13 mouse cellular contexts compared by ENCODE assay signal in genomic region chr3:32347881-32348280, GRCm38 (mm10). TPM values are rescaled to one million over a fixed set of nuclear protein-coding genes. Genes with fewer than 3 reads are reported as not detected.
DNase-seq lines count a peak whose midpoint lies in the region; TF ChIP-seq lines count a peak whose summit lies in the region.
"Had no signal": no experiment of that assay in that cellular context is flagged by ENCODE, and none has a peak within 500 bp of the region (broad histone marks: within the 10 kb centered on the region; RNA-seq: fewer than 3 reads in every experiment).

No protein-coding gene starts in this region.

- no peak overlapping the region for H3K4me3 ChIP-seq in lung, adult 2 months (replicated peaks; ENCODE audit: extremely low read depth, low read depth, low read length)
- H3K4me3 ChIP-seq: embryonic facial prominence, embryonic 12.5 days; heart, embryonic 15.5 days; intestine, embryonic 15.5 days; neural tube, embryonic 12.5 days had no signal

- no peaks in the 10 kb centered on the region for H3K4me1 ChIP-seq in lung, adult 2 months (ENCODE audit: control insufficient read depth, insufficient read depth, low read length)
- H3K4me1 ChIP-seq: embryonic facial prominence, embryonic 12.5 days; heart, embryonic 15.5 days; intestine, embryonic 15.5 days; neural tube, embryonic 12.5 days had no signal

- WGBS in lung, adult 2 months, result 71% methylated on average over 6 of the region's 6 CpGs

- no peak for TF ChIP-seq POLR2A in lung, adult 2 months (IDR thresholded peaks at IDR 0.05; ENCODE audit: borderline replicate concordance, extremely low read depth, low read depth, low read length)

- TF ChIP-seq CTCF in lung, adult 2 months (IDR thresholded peaks at IDR 0.05; ENCODE audit: insufficient read depth, low read length), result no peak

- peak; percentile 58 for DNase-seq in lung, postnatal 10 days
- no peak for DNase-seq in lung, adult 2 months
- DNase-seq in frontal cortex, postnatal 10 days (ENCODE audit: low spot score in 2 of 2), result peak; percentile 39 to 57
- peak; percentile 71 to 76 for DNase-seq in layer of hippocampus, postnatal 36 days
- peak; percentile 67 for DNase-seq in right cerebral cortex, postnatal 14 days
- no peak for DNase-seq in urinary bladder, adult 2 months (ENCODE audit: low spot score)
- DNase-seq in gastrocnemius, postnatal 25 days, result no peak
- DNase-seq in gastrocnemius, postnatal 4 days (ENCODE audit: low spot score in 2 of 2), result no peak
- DNase-seq: lung, postnatal 36 days had no signal

RNA-seq across cellular contexts. Expression of gene Zmat3, which starts 17.9 kb away (rescaled TPM):
- 7.3 and 10.8 TPM in 2 replicates for polyA plus RNA-seq in lung, adult 2 months (2012; rRNA removed)
- 10 to 100 TPM; 67.9 to 69.7 TPM for total RNA-seq in layer of hippocampus, postnatal 36 days (2021)
- 11.3 and 14.3 TPM in 2 replicates for polyA plus RNA-seq in urinary bladder, adult 2 months (2012; rRNA removed)
- 10 to 100 TPM in 1 of 2 experiments, 1 to 10 TPM in 1; 8.0 to 11.5 TPM for total RNA-seq in gastrocnemius, postnatal 25 days (2021)
- 10 to 100 TPM; 12.7 to 15.5 TPM for total RNA-seq in gastrocnemius, postnatal 4 days (2021)

RNA-seq across cellular contexts. Expression of gene Pik3ca, which starts 49.6 kb away (rescaled TPM):
- 6.7 and 11.4 TPM in 2 replicates for polyA plus RNA-seq in lung, adult 2 months (2012; rRNA removed)
- 10 to 100 TPM; 51.1 to 53.8 TPM for total RNA-seq in layer of hippocampus, postnatal 36 days (2021)
- 24.7 and 24.8 TPM in 2 replicates for polyA plus RNA-seq in urinary bladder, adult 2 months (2012; rRNA removed)
- total RNA-seq in gastrocnemius, postnatal 25 days (2021), result 10 to 100 TPM; 41.6 to 61.0 TPM
- 10 to 100 TPM; 58.8 to 62.8 TPM for total RNA-seq in gastrocnemius, postnatal 4 days (2021)

Comparison
In these comparisons a context has a peak if more than half of its experiments do, and no peak if none do; other contexts are left out.
1. DNase-seq: peak in lung, postnatal 10 days (single experiment), frontal cortex, postnatal 10 days (2 of 2), layer of hippocampus, postnatal 36 days (2 of 2) and right cerebral cortex, postnatal 14 days (single experiment); none in lung, adult 2 months (single experiment), urinary bladder, adult 2 months (single experiment), gastrocnemius, postnatal 25 days (single experiment) and gastrocnemius, postnatal 4 days (0 of 2).
2. RNA of gene Zmat3, which starts 17.9 kb away (total RNA-seq): 67.9 to 69.7 TPM in layer of hippocampus, postnatal 36 days; 12.7 to 15.5 TPM in gastrocnemius, postnatal 4 days and 8.0 to 11.5 TPM in gastrocnemius, postnatal 25 days; every median in the first group is over 4 times any median in the second.